Mouse (Mus musculus) MEL (cell line): ENCODE results near the gene Ddx21. TPM values are rescaled to one million over a fixed set of nuclear protein-coding genes. Genes with fewer than 3 reads are reported as not detected.
"Not testable (repeated sequence)": the region's sequence is repeated elsewhere in the genome, so short reads cannot be mapped to it uniquely, and the experiment has no call there.

Experiments used
- DNase-seq: peaks from one replicate; pipeline ENCODE4 v3.0.0; 2011; ENCODE audit warnings: low read depth, low spot score
- H3K27ac ChIP-seq: 2 replicates; pipeline ENCODE4 v1.5.1; 2012; ENCODE audit warnings: low read depth, mild to moderate bottlenecking, control low read depth, low read length, moderate library complexity; ENCODE audit not compliant: control insufficient read depth
- H3K27me3 ChIP-seq, 2 experiments: fragments of 150-350 bp in 1 of 2; sonication (generic) in 1 of 2; 2 replicates each; pipeline ENCODE4 v1.6.1; 2012; ENCODE audit warnings: low read length in 2 of 2, mild to moderate bottlenecking in 2 of 2, improper control_type of control experiment in 1 of 2, moderate library complexity in 1 of 2; ENCODE audit not compliant: insufficient read depth in 2 of 2, control insufficient read depth in 1 of 2
- H3K36me3 ChIP-seq, 2 experiments: 2 replicates each; pipeline ENCODE4 v1.6.1; 2012 to 2014; ENCODE audit warnings: low read length in 2 of 2, improper control_type of control experiment in 1 of 2, inconsistent platforms in 1 of 2, mild to moderate bottlenecking in 1 of 2; ENCODE audit not compliant: insufficient read depth in 2 of 2, control insufficient read depth in 1 of 2
- H3K4me1 ChIP-seq, 2 experiments: fragments of 150-350 bp in 1 of 2; sonication (generic) in 1 of 2; 2 replicates each; pipeline ENCODE4 v1.6.1; 2012; ENCODE audit warnings: low read length in 2 of 2, improper control_type of control experiment in 1 of 2, mild to moderate bottlenecking in 1 of 2; ENCODE audit not compliant: insufficient read depth in 2 of 2, control insufficient read depth in 1 of 2
- H3K4me3 ChIP-seq, 2 experiments: fragments of 150-350 bp in 1 of 2; sonication (generic) in 1 of 2; 2 replicates each; pipeline ENCODE4 v1.5.1; 2012; ENCODE audit warnings: low read depth in 2 of 2, low read length in 2 of 2, mild to moderate bottlenecking in 2 of 2, moderate library complexity in 2 of 2, control low read depth in 1 of 2, improper control_type of control experiment in 1 of 2; ENCODE audit not compliant: control insufficient read depth in 1 of 2, insufficient read depth in 1 of 2
- H3K79me2 ChIP-seq: 2 replicates; pipeline ENCODE4 v1.6.1; 2012; ENCODE audit warnings: mild to moderate bottlenecking, low read length, moderate library complexity; ENCODE audit not compliant: control insufficient read depth, poor library complexity, insufficient read depth
- H3K9ac ChIP-seq: 2 replicates; pipeline ENCODE4 v1.6.1; 2012; ENCODE audit warnings: low read depth, mild to moderate bottlenecking, control low read depth, low read length, moderate library complexity; ENCODE audit not compliant: control insufficient read depth, poor library complexity, severe bottlenecking
- H3K9me3 ChIP-seq: fragments of 150-350 bp; sonication (generic); replicated peaks from 2 replicates; pipeline ENCODE4 v1.6.1; 2012; ENCODE audit warnings: mild to moderate bottlenecking, low read length, improper control_type of control experiment, moderate library complexity; ENCODE audit not compliant: insufficient read depth
- E2F4 ChIP-seq: IDR thresholded peaks from 2 replicates; pipeline ENCODE4 v1.6.1; 2011; ENCODE audit warnings: low read depth, low read length, improper control_type of control experiment, borderline replicate concordance
- KAT2A ChIP-seq: conservative IDR thresholded peaks from 2 replicates; pipeline ENCODE4 v1.6.1; 2012; ENCODE audit warnings: low read depth, low read length, improper control_type of control experiment, inconsistent platforms
- POLR2A ChIP-seq, 2 experiments: IDR thresholded peaks; 2 replicates each; pipeline ENCODE4 v1.6.1; 2011 to 2012; ENCODE audit warnings: low read length in 2 of 2, mild to moderate bottlenecking in 2 of 2, control low read depth in 1 of 2, improper control_type of control experiment in 1 of 2, low read depth in 1 of 2, moderate library complexity in 1 of 2; ENCODE audit not compliant: control insufficient read depth in 1 of 2, insufficient read depth in 1 of 2, poor library complexity in 1 of 2
- POLR2AphosphoS2 ChIP-seq: IDR thresholded peaks from 2 replicates; pipeline ENCODE4 v1.6.1; 2011; ENCODE audit warnings: low read length, improper control_type of control experiment
- POLR2AphosphoS5 ChIP-seq: IDR thresholded peaks from 2 replicates; pipeline ENCODE4 v1.6.1; 2012; ENCODE audit warnings: low read depth, borderline replicate concordance, mild to moderate bottlenecking, inconsistent platforms, low read length, moderate library complexity, mixed read lengths
- SIN3A ChIP-seq: IDR thresholded peaks from 2 replicates; pipeline ENCODE4 v1.6.1; 2012; ENCODE audit warnings: low read length, improper control_type of control experiment, inconsistent platforms
- SMC3 ChIP-seq: IDR thresholded peaks from 2 replicates; pipeline ENCODE4 v1.6.1; 2011; ENCODE audit warnings: low read depth, low read length, improper control_type of control experiment
- TCF12 ChIP-seq: IDR thresholded peaks from 2 replicates; pipeline ENCODE4 v1.6.1; 2014; ENCODE audit warnings: low read depth, mild to moderate bottlenecking, inconsistent platforms, low read length, improper control_type of control experiment, moderate library complexity
- USF2 ChIP-seq, 2 experiments: IDR thresholded peaks; 2 replicates each; pipeline ENCODE4 v1.6.1; 2011 to 2012; ENCODE audit warnings: improper control_type of control experiment in 2 of 2, low read length in 2 of 2, borderline replicate concordance in 1 of 2, inconsistent platforms in 1 of 2, low read depth in 1 of 2, mild to moderate bottlenecking in 1 of 2; ENCODE audit not compliant: insufficient read depth in 1 of 2
- ZMIZ1 ChIP-seq: IDR thresholded peaks from 2 replicates; pipeline ENCODE4 v1.6.1; 2012; ENCODE audit warnings: low read depth, mild to moderate bottlenecking, inconsistent platforms, low read length, improper control_type of control experiment, moderate library complexity
- polyA plus RNA-seq, 2 experiments: library from polyadenylated mRNA; stranded (reverse) in 1 of 2; unstranded in 1 of 2; fragments of >175 nt in 1 of 2; fragments of >200 nt in 1 of 2; gene quantifications; 2 replicates each; pipeline versions ENCODE4 v1.2.1 to v1.2.4; 2012; ENCODE audit warnings: low replicate concordance in 2 of 2, low read depth in 1 of 2; ENCODE audit not compliant: insufficient read length in 2 of 2, insufficient read depth in 1 of 2, missing spikeins in 1 of 2
- total RNA-seq: library from RNA; depleted of rRNA; stranded (reverse); fragments of 300-350 nt; gene quantifications from 2 replicates; pipeline ENCODE4 v1.2.3, GENCODE M21; 2012

Ddx21 gene
- total and polyA plus RNA-seq, 3 experiments = 299 to 2,442 (median 386) TPM

DNA sequence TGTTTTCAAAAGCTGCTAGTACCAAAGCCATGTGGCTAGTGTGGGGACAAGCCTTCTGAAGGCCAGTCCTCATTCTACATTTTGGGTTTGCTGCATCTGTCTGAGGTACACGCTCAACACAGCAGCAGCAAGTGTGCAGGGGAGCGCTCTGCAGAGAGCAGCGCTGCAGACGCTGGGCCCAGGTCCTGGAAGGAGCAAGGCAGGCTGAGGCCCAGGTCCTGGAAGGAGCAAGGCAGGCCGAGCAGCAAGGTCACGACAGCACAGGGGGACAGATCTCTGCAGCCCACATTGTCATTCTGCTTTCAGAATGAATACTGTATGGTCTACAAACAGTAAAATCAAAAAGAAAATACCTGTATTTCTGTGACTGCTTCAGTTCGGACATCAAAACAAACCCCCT is 19.4 kb downstream of the Ddx21 start:
- Histone ChIP-seq H3K4me1 (peaks cover 0 to 4% of the 10 kb centered on the region in 2 experiments; a peak in 1 of 4 replicates), H3K79me2 (peaks cover 11% of the 10 kb centered on the region), H3K27ac (no peak overlapping the region), H3K36me3 (peaks cover 13 to 44% of the 10 kb centered on the region in 2 experiments), H3K9ac (no peak overlapping the region), H3K9me3 (no peaks in the 10 kb centered on the region), H3K27me3 (no peaks in the 10 kb centered on the region), H3K4me3 (no peak overlapping the region)
- TF ChIP-seq SMC3 (no peak), E2F4 (no peak), POLR2AphosphoS5 (no peak)
- DNase-seq = no peak

DNA sequence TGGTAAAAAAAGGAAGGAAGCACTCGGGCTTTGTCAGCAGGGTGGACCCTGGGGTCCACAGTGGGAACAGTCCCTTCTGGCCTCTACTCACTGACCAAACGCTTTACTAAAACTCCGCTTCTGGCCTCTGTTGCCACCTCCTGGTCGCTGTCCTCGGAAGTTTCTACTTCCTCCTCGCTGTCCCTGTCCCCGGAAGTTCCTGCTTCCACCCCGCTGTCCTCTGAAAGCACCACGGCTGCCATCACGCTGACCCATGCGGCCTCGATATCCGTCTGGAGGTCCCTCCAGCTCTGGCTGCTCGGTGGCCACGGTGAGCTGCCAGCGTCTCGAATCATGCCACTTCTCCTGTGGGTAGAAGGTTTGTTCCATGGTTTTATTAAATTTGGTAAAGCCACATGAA is 19.8 kb downstream of the Ddx21 start:
- Histone ChIP-seq H3K4me3 (no peak overlapping the region), H3K9me3 (no peaks in the 10 kb centered on the region), H3K4me1 (peaks cover 0 to 4% of the 10 kb centered on the region in 2 experiments; a peak in 1 of 4 replicates)
- TF ChIP-seq SIN3A = no peak
- no peak for TF ChIP-seq POLR2AphosphoS2
- TF ChIP-seq USF2 (IDR thresholded peaks at IDR 0.05; ENCODE audit: borderline replicate concordance in 1 of 2, insufficient read depth in 1 of 2, low read depth in 1 of 2, low read length in 2 of 2) = no peak
- no peak for TF ChIP-seq TCF12
- no peak for TF ChIP-seq KAT2A
- TF ChIP-seq, all 39 proteins: peak for 0
- DNase-seq = no peak
- Histone ChIP-seq H3K27me3 (no peaks in the 10 kb centered on the region), H3K9ac (no peak overlapping the region), H3K27ac (no peak overlapping the region), H3K79me2 (peaks cover 14% of the 10 kb centered on the region), H3K36me3 (peaks cover 15 to 40% of the 10 kb centered on the region in 2 experiments)

DNA sequence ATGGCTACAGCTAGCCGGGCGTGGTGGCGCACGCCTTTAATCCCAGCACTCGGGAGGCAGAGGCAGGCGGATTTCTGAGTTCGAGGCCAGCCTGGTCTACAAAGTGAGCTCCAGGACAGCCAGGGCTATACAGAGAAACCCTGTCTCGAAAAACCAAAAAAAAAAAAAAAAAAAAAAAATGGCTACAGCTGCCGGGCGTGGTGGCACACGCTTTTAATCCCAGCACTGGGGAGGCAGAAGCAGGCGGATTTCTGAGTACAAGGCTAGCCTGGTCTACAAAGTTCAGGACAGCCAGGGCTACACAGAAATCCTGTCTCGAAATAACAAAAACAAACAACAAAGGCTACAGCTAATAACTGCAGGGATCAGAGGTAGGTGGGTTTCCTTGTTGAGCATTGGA is 23.0 kb downstream of the Ddx21 start:
- not testable (repeated sequence) for H3K9ac ChIP-seq, DNase-seq, H3K4me1 ChIP-seq, H3K27me3 ChIP-seq, H3K9me3 ChIP-seq, H3K4me3 ChIP-seq
- Histone ChIP-seq H3K36me3 (peaks cover 21 to 25% of the 10 kb centered on the region in 2 experiments), H3K27ac (peak overlapping the region; percentile 28), H3K79me2 (peaks cover 15% of the 10 kb centered on the region)
- TF ChIP-seq POLR2A (IDR thresholded peaks at IDR 0.05; ENCODE audit: control insufficient read depth in 1 of 2, insufficient read depth in 1 of 2, low read depth in 1 of 2, low read length in 2 of 2, poor library complexity in 1 of 2) = peak in 1 of 2 experiments; percentile 48; a peak in 2 of 4 replicates
- peak; percentile 55; the same call in 1 of the 2 replicates for TF ChIP-seq ZMIZ1
